Mouse (Mus musculus): ENCODE measurements around the gene Malrd1. TPM values are rescaled to one million over a fixed set of nuclear protein-coding genes. Genes with fewer than 3 reads are reported as not detected.
"Not testable (repeated sequence)": the region's sequence is repeated elsewhere in the genome, so short reads cannot be mapped to it uniquely, and the experiment has no call there.

Gene Malrd1
- polyA plus RNA-seq, 1 experiment: 0.12 TPM

- TF ChIP-seq POLR2A (IDR thresholded peaks at IDR 0.05; ENCODE audit: control insufficient read depth, low read depth, low read length): no peak
- TF ChIP-seq CTCF (IDR thresholded peaks at IDR 0.05; ENCODE audit: control insufficient read depth, insufficient read depth, insufficient replicate concordance, low read depth, low read length): no peak
- Histone ChIP-seq H3K4me1 (ENCODE audit: control insufficient read depth, insufficient read depth, low read length) (no peaks in the 10 kb centered on the region), H3K27ac (ENCODE audit: control insufficient read depth, insufficient read depth, low read depth, low read length) (no peak overlapping the region), H3K4me3 (ENCODE audit: control insufficient read depth, low read depth, low read length) (no peak overlapping the region), H3K27me3 (ENCODE audit: control insufficient read depth, insufficient read depth, low read length) (no peaks in the 10 kb centered on the region), H3K36me3 (ENCODE audit: control insufficient read depth, insufficient read depth, low read length) (no peaks in the 10 kb centered on the region)
Measured at GRCm38 (mm10) chr2:15925432-15925831, 399.2 kb downstream of the Malrd1 start.

DNA sequence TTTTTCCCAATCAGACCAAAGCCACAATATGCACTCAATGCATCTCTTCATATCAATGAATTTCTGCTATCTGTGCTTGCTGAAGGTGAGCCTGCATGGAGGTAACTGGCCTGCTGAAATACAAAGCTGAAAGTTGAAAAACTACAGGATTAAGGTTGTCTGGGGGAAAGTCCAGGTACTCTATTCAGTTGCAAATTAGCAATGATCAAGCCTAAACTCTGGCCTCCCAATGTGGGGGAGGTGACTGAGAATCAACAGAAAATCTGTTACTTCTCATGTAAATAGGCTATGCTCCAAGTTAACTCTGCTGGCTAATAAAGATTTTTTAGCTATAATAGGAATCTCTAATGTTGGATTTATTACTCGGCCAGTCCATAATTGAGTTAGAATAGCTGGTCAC, 399.8 kb downstream of the Malrd1 start:
- no peak overlapping the region for H3K4me3 ChIP-seq (ENCODE audit: control insufficient read depth, low read depth, low read length)
- H3K4me1 ChIP-seq (ENCODE audit: control insufficient read depth, insufficient read depth, low read length): no peaks in the 10 kb centered on the region
- TF ChIP-seq POLR2A (IDR thresholded peaks at IDR 0.05; ENCODE audit: control insufficient read depth, low read depth, low read length) (no peak), CTCF (IDR thresholded peaks at IDR 0.05; ENCODE audit: control insufficient read depth, insufficient read depth, insufficient replicate concordance, low read depth, low read length) (no peak)
- no peaks in the 10 kb centered on the region for H3K36me3 ChIP-seq (ENCODE audit: control insufficient read depth, insufficient read depth, low read length)
- no peak overlapping the region for H3K27ac ChIP-seq (ENCODE audit: control insufficient read depth, insufficient read depth, low read depth, low read length)
- no peaks in the 10 kb centered on the region for H3K27me3 ChIP-seq (ENCODE audit: control insufficient read depth, insufficient read depth, low read length)

DNA sequence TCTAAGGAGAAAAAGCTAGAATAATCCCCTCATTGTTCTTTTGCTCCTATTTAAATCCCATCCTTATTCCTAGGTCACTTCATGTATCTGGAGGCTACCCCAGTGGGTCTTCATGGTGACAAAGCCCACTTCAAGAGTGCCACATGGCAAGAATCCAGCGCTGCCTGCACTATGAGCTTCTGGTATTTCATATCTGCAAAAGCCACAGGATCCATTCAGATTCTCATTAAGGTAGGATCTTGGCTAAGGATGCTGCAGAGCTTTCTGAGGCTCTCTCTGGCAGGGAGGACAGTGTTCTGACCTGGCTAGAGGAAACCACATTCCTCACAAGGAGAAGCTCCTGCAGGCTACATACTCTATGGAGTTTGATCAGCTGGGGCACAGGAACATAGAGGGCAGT, 405.2 kb downstream of the Malrd1 start:
- no peaks in the 10 kb centered on the region for H3K4me1 ChIP-seq (ENCODE audit: control insufficient read depth, insufficient read depth, low read length)
- no peak overlapping the region for H3K4me3 ChIP-seq (ENCODE audit: control insufficient read depth, low read depth, low read length)
- no peak for TF ChIP-seq POLR2A (IDR thresholded peaks at IDR 0.05; ENCODE audit: control insufficient read depth, low read depth, low read length)
- no peak for TF ChIP-seq CTCF (IDR thresholded peaks at IDR 0.05; ENCODE audit: control insufficient read depth, insufficient read depth, insufficient replicate concordance, low read depth, low read length)
- no peak overlapping the region for H3K27ac ChIP-seq (ENCODE audit: control insufficient read depth, insufficient read depth, low read depth, low read length)
- H3K27me3 ChIP-seq (ENCODE audit: control insufficient read depth, insufficient read depth, low read length): no peaks in the 10 kb centered on the region
- no peaks in the 10 kb centered on the region for H3K36me3 ChIP-seq (ENCODE audit: control insufficient read depth, insufficient read depth, low read length)

DNA sequence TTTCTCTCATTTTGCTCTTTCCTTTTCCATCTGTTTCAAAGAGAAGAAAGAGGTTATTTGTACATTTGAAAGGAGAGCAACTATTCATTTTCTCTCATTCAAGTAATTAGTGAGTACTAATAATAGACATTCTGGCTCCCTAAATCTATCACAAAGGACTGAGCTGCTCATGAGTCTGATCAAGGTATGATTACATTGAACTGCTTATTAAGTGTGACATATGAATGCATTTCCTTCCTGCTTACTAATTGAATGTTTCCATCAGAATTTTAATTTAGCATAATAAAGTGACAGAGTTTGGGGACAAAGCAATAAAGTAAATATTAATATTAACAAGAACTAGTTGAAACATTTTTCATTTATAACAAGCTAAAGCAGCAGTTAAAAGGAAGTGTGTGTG, 405.6 kb downstream of the Malrd1 start:
- no peak for TF ChIP-seq POLR2A (IDR thresholded peaks at IDR 0.05; ENCODE audit: control insufficient read depth, low read depth, low read length)
- TF ChIP-seq CTCF (IDR thresholded peaks at IDR 0.05; ENCODE audit: control insufficient read depth, insufficient read depth, insufficient replicate concordance, low read depth, low read length): no peak
- Histone ChIP-seq H3K36me3 (ENCODE audit: control insufficient read depth, insufficient read depth, low read length) (no peaks in the 10 kb centered on the region), H3K27me3 (ENCODE audit: control insufficient read depth, insufficient read depth, low read length) (no peaks in the 10 kb centered on the region), H3K4me3 (ENCODE audit: control insufficient read depth, low read depth, low read length) (no peak overlapping the region), H3K4me1 (ENCODE audit: control insufficient read depth, insufficient read depth, low read length) (no peaks in the 10 kb centered on the region), H3K27ac (ENCODE audit: control insufficient read depth, insufficient read depth, low read depth, low read length) (no peak overlapping the region)

GRCm38 (mm10) chr2:15932340-15932739, 406.1 kb downstream of the Malrd1 start:
- Histone ChIP-seq H3K36me3 (ENCODE audit: control insufficient read depth, insufficient read depth, low read length) (no peaks in the 10 kb centered on the region), H3K4me1 (ENCODE audit: control insufficient read depth, insufficient read depth, low read length) (no peaks in the 10 kb centered on the region), H3K27ac (ENCODE audit: control insufficient read depth, insufficient read depth, low read depth, low read length) (no peak overlapping the region), H3K4me3 (ENCODE audit: control insufficient read depth, low read depth, low read length) (no peak overlapping the region), H3K27me3 (ENCODE audit: control insufficient read depth, insufficient read depth, low read length) (no peaks in the 10 kb centered on the region)
- TF ChIP-seq POLR2A (IDR thresholded peaks at IDR 0.05; ENCODE audit: control insufficient read depth, low read depth, low read length) (no peak), CTCF (IDR thresholded peaks at IDR 0.05; ENCODE audit: control insufficient read depth, insufficient read depth, insufficient replicate concordance, low read depth, low read length) (no peak)

GRCm38 (mm10) chr2:16002925-16003324, 476.6 kb downstream of the Malrd1 start:
- no peaks in the 10 kb centered on the region for H3K36me3 ChIP-seq (ENCODE audit: control insufficient read depth, insufficient read depth, low read length)
- no peaks in the 10 kb centered on the region for H3K27me3 ChIP-seq (ENCODE audit: control insufficient read depth, insufficient read depth, low read length)
- H3K4me1 ChIP-seq (ENCODE audit: control insufficient read depth, insufficient read depth, low read length): no peaks in the 10 kb centered on the region
- no peak overlapping the region for H3K4me3 ChIP-seq (ENCODE audit: control insufficient read depth, low read depth, low read length)
- H3K27ac ChIP-seq (ENCODE audit: control insufficient read depth, insufficient read depth, low read depth, low read length): no peak overlapping the region
- TF ChIP-seq POLR2A (IDR thresholded peaks at IDR 0.05; ENCODE audit: control insufficient read depth, low read depth, low read length): no peak
- TF ChIP-seq CTCF (IDR thresholded peaks at IDR 0.05; ENCODE audit: control insufficient read depth, insufficient read depth, insufficient replicate concordance, low read depth, low read length): no peak

GRCm38 (mm10) chr2:16017046-16017445, 490.8 kb downstream of the Malrd1 start:
- H3K4me1 ChIP-seq (ENCODE audit: control insufficient read depth, insufficient read depth, low read length); H3K27ac ChIP-seq (ENCODE audit: control insufficient read depth, insufficient read depth, low read depth, low read length); H3K4me3 ChIP-seq (ENCODE audit: control insufficient read depth, low read depth, low read length); H3K36me3 ChIP-seq (ENCODE audit: control insufficient read depth, insufficient read depth, low read length); H3K27me3 ChIP-seq (ENCODE audit: control insufficient read depth, insufficient read depth, low read length): not testable (repeated sequence)

DNA sequence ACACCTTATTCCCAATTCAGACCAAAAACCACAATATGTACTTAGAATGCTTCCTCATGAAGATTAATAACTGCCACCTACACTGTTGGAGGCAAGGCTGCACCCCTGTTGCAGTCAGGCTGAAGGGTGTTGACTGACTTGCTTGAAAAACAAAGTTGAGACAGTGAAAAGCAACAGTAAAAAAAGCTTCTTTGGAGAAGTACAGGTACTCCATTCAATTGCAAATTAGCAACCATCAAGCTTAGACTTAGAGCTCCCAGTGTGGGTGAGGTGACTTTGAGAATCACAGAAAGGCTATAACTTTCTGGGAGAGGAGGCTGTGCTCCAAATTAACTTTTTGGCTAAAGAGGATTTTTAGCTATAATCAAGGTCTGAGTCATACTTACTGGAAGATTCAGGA, 491.4 kb downstream of the Malrd1 start:
- not testable (repeated sequence) for H3K4me3 ChIP-seq (ENCODE audit: control insufficient read depth, low read depth, low read length); H3K27ac ChIP-seq (ENCODE audit: control insufficient read depth, insufficient read depth, low read depth, low read length); H3K36me3 ChIP-seq (ENCODE audit: control insufficient read depth, insufficient read depth, low read length); H3K4me1 ChIP-seq (ENCODE audit: control insufficient read depth, insufficient read depth, low read length); H3K27me3 ChIP-seq (ENCODE audit: control insufficient read depth, insufficient read depth, low read length)

Data from testis, adult 2 months (tissue).